Mouse (Mus musculus): ENCODE measurements around the gene Sds.

Gene Sds

DNA sequence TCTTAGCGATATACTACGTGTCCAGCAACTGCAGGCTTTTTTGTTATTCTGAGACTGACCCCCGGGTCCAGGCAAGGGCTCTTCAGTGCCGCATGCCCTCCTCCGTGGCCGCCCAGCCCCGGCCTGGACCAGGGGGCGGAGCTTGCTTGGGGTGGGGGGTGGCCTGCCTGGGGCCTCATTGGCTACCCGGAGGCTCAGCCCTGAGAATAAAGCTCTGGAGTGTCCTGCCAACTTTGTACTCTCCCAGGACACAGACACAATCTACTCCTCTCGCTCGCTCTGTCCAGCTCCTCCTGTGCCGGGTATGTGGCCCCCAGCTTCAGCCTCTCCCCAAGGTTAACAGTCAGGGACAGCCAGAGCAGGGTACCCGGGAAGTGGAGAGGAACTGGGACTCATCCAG is at the start of gene Sds:
Gene Sds, plus strand, starts transcription at position 231 of the 400 bp plus-strand sequence.
- DNase-seq (ENCODE audit: low spot score) = no peak

- DNase-seq (ENCODE audit: low spot score) = no peak
These were observed 49.8 kb upstream of the Sds start for GRCm38 (mm10) chr5:120426572-120426971.

DNA sequence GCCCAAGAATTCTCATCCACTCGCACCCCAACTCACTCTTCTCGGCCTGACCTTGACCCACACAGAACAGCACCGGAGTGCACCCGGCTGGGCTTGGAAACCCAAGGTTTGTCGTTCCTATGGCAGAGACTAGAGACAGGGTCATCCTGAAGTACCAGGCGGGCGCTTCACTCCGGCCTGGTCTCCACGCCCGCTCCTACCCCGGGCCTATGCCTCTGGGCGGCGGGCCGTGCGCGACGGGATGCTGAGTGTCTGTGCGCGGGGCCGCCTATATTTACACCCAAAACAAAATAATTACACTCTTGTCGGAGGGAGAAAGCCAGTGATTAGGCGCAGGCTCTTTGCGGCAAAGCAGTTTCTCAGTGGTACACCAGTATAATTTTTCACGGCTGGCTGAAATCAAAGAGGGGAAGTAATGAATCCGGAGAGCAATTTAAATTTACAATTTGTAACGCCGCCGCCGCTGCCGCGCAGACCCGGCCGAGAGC is 48.8 kb upstream of the Sds start:
- no peak for DNase-seq (ENCODE audit: low spot score)

DNA sequence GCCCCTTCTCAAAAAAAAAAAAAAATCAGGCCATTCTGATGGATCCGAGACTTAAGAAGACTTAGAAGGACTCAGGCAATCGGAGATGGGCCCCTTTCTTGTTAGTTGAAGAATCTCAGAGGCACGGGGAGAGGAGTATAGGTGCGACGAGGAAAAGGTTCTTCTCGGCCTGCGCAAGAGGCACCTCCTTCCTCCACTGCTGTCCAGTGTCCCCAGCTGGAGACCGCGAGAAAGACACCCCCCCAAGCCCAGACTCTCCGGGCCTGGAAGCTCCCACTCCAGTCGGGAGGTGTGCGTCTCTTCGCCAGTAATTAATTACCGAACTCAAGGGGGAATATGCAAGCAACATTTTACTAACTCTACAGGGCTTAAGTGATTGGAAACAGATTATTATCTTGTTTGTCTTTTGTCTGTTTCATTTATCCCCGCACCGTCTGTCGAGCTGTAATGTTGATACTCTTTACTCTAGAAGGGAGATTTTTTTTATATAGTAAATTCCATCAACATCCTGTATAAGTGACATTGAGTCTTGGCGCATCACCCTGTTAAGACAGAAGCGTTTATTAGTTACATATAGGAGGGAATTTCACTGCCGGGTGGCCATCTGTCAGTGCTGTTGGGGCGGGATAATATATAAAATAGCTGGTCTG is 48.0 kb upstream of the Sds start:
- no peak for DNase-seq (ENCODE audit: low spot score)

DNA sequence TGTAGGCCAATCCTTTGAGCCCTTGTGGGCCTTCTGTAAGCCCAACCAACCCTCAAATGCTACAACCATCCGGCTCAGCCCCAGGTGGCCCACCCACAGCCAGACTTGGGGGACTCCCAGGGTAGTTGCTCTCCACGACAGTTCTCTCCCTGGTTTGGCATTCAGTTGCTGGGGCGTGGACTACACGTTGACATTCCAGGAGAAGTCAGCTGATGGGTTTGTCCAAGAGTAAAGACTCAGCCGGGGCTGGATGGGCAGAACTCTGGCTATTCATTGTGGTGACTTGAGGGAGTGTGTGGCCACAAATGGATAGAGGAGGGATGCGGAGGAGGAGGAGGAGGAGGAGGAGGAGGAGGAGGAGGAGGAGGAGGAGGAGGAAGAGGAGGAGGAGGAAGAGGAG is 47.3 kb upstream of the Sds start:
- no peak for DNase-seq (ENCODE audit: low spot score)

GRCm38 (mm10) chr5:120429692-120430091 is 46.6 kb upstream of the Sds start:
- no peak for DNase-seq (ENCODE audit: low spot score)

DNA sequence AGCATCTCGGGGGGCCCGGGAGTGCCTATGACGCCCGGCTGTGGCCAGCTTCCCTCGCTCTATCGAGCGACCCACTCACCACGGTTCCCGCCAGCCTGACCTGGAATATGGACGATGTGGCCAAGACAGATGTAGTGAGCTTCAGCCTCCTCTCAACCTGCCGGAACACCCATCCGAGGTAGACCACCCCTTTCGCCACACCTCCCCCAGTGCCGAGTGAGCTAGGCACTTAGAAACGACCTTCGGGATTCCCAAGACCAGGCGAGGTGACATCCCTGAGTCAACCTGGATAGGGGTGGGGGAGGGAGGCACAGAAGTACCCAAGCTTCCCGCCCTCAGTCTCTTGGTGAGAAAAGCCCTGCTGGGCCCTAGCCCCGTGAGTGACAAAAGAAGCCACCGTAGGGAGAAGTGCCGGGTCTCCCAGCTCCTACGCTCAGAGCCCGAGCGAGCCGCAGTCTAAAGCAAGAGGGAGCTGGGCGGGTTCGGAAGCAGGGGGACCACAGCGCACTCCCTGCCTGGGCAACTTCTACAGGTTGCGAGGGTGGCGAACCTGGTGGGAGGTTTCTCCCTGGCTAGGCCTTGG is 45.2 kb upstream of the Sds start:
- no peak for DNase-seq (ENCODE audit: low spot score)

- DNase-seq (ENCODE audit: low spot score) = no peak
These were observed 44.5 kb upstream of the Sds start, which contains the start of gene Lhx5 for GRCm38 (mm10) chr5:120431649-120432485. Lhx5 (plus strand) TSS chr5:120431699.

- DNase-seq (ENCODE audit: low spot score) = no peak
These were observed 43.8 kb upstream of the Sds start for GRCm38 (mm10) chr5:120432486-120433015.

DNA sequence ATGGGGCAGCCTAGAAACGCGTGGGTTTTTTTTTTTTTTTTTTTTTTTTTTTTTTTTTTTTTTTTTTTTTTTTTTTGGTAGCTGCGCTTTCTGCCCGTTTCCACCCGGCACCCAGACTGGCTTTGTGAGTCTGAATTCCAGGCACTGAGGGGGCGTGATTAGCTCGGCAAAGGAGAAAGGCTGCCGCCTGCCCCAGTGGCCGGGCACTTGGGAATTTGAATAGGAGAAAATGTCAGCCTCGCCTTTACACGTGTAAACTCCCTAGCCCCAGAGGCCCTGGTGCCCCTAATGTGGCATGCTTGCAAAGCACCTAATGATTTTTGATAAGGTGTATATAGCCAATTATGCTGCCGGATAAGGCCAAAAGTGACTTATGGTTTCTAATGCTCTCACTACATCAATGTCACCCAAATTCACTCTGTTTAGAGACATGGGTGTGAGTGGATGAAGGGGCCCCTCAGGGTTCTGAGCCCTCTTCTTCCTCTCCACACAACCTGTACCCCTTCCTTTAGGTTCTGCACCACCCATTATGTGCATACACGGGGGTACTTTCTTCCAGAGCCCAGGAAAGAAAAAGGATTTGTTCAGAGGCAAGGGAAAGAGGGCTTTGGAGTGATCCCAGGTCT is 43.1 kb upstream of the Sds start:
- DNase-seq (ENCODE audit: low spot score) = no peak

DNA sequence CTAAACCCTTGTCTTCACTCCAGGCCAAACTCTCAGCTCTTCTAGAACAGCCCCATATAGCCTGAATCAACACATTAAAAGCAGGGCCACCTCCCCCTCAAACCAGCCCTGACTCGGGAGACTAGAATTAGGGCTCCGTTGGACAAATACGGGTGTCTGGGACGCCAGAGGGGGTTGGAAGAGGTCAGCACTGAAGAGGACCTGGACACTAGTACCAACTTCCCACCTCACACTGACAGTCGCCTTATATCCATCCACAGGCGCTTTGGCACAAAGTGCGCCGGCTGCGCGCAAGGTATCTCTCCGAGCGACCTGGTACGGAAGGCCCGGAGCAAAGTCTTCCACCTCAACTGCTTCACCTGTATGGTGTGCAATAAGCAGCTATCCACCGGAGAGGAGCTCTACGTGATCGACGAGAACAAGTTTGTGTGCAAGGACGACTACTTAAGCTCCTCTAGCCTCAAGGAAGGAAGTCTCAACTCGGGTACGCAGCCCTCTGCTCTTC is 42.0 kb upstream of the Sds start:
- no peak for DNase-seq (ENCODE audit: low spot score)

GRCm38 (mm10) chr5:120435006-120435681 is 41.2 kb upstream of the Sds start:
- DNase-seq (ENCODE audit: low spot score) = no peak

GRCm38 (mm10) chr5:120435731-120436501 is 40.4 kb upstream of the Sds start:
- no peak for DNase-seq (ENCODE audit: low spot score)

DNA sequence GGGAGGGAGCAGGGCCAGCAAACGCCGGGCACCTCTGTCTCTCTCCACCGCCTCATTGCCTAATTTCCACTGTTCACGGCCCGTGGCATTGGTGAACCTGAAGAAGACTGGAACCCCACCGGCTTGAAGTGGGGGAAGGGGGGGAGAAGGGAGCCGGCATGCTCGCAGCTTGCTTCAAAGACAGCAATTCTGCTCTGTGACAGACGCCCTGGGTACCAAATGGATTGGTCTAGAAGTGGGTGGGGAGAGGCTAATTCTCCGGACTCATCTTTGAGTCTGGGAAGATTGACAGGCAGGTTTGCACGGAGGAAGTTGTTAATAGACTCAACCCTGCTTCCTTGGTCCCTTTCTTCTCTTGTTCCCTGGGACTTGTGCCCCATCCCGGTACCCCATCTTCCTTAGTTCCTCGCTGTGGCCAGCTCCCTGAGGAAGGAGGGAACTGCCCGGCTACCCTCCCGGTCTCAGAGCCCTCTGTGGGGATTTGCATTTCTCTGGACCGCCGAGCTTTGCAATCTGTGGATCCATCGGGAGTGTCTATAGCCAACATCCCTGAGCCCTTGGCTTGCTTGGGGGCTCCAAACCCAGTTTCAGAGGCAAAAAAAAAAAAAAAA is 39.3 kb upstream of the Sds start:
- no peak for DNase-seq (ENCODE audit: low spot score)

- DNase-seq (ENCODE audit: low spot score) = no peak
These were observed 38.8 kb upstream of the Sds start for GRCm38 (mm10) chr5:120437539-120437938.

DNA sequence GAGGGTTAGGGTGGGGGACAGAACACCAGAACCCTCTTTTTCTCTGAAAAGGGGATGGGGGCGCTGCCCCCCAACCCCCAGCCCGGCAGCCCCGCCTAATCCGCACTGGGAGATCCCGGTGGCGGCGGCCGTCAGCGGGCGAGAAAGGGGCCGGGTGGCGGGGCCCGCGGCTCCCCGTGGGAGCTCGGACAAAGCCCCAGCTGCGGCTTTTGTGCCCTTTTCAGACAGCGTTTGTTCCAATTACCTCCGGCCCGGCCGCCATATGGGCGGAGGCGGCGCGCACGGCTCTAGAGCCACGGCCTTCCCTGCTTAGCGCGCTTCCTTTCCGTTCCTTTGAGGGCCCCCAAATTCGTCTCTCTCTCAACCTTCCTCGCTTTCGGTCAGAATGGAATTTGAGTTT is 38.3 kb upstream of the Sds start:
- no peak for DNase-seq (ENCODE audit: low spot score)

- DNase-seq (ENCODE audit: low spot score) = no peak
These were observed 37.9 kb upstream of the Sds start for GRCm38 (mm10) chr5:120438469-120438868.

DNA sequence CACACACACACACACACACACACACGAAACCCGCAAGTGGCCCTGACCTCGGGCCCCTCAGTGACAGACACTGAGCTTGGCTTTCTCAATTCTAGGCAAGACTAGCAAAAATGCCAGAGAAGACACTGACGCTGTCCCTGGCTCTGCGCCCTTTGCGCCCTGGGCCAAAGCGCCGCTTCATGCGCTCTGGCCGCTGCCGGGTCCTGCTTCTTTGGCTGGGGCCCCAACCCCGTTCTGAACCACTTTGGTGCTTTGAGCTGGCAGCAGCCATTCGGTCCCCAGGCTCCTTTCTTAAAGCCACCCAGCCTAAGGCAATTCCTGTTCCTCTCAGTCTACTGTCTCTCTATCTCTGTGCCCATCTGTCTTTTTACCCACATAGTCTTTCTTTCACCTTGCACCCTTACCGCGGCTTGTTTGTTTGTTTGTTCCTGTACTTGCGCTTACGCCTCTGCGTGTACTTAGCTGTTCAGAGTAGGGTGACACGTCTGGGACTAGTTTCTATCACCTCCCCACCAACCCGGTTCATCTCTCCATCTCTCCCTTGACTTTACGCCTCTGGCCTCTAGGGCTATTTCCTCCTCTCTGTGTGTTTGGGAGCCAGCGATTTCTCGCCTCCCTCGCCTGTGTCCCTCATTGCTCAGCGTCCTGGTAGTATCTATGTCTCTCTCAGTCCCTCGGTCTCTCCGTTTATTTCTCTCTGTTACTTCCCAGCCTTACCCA is 37.2 kb upstream of the Sds start:
- no peak for DNase-seq (ENCODE audit: low spot score)

DNA sequence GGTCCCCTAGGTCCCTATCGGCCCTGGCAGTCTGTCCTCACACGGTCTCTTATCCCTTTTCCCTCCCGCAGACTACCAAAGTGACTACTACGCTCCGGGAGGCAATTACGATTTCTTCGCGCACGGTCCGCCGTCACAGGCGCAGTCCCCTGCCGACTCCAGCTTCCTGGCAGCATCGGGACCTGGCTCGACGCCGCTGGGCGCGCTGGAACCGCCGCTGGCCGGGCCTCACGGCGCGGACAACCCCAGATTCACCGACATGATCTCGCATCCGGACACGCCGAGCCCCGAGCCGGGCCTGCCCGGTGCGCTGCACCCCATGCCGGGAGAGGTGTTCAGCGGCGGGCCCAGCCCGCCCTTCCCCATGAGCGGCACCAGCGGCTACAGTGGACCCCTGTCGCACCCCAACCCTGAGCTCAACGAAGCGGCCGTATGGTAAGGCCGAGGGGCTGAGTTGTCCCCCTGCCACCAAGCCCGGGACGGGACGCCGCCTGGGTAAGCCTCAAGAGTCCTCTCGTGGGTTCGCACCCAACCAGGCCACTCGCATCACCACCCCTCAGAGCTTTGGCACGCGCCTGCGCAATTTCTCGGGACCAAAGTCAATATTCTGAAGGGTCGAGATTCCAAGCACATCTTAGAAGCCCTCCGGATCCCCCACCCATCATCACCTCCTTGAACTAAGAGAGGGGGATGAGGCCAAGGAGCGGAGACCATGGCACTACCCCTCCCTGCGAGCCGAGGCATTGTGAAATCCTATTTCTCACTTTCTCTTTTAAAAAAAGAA is 36.2 kb upstream of the Sds start:
- no peak for DNase-seq (ENCODE audit: low spot score)
